Mouse (Mus musculus) erythroblast, embryonic 14.5 days (primary cell): ENCODE data around the gene Syndig1. TPM values are rescaled to one million over a fixed set of nuclear protein-coding genes. Genes with fewer than 3 reads are reported as not detected.

Experiments
- H3K27me3 ChIP-seq: 2 replicates; pipeline ENCODE4 v1.6.1; 2012; ENCODE audit warnings: inconsistent platforms; ENCODE audit not compliant: control insufficient read depth
- H3K36me3 ChIP-seq: 2 replicates; pipeline ENCODE4 v1.6.1; 2012; ENCODE audit warnings: mild to moderate bottlenecking, inconsistent platforms; ENCODE audit not compliant: control insufficient read depth
- H3K4me1 ChIP-seq: 2 replicates; pipeline ENCODE4 v1.6.1; 2012; ENCODE audit warnings: inconsistent platforms; ENCODE audit not compliant: control insufficient read depth
- H3K4me3 ChIP-seq: replicated peaks from 2 replicates; pipeline ENCODE3; 2012; ENCODE audit warnings: moderate library complexity, mild to moderate bottlenecking, inconsistent platforms
- H3K9me3 ChIP-seq: 2 replicates; pipeline ENCODE4 v1.6.1; 2012; ENCODE audit warnings: low read length, inconsistent platforms, mixed read lengths; ENCODE audit not compliant: control insufficient read depth
- GATA1 ChIP-seq: IDR thresholded peaks from 2 replicates; pipeline ENCODE4 v1.6.1; 2012; ENCODE audit warnings: low read length, inconsistent platforms, mixed read lengths
- TAL1 ChIP-seq: IDR thresholded peaks from 3 replicates; pipeline ENCODE4 v1.6.1; 2012; ENCODE audit warnings: low read length, inconsistent platforms, mixed read lengths
- polyA plus RNA-seq: library from polyadenylated mRNA; stranded (reverse); fragments of >175 nt; gene quantifications from 2 replicates; pipeline ENCODE4 v1.2.3, GENCODE M21; 2012

The Syndig1 gene
- polyA plus RNA-seq, 1 experiment = not detected

GRCm38 (mm10) chr2:149830536-149831458 lies 1.8 kb downstream of the Syndig1 start, which contains the start of gene C530025M09Rik:
C530025M09Rik (minus strand) TSS chr2:149831213.
- Histone ChIP-seq H3K9me3 (peaks cover 3% of the 10 kb centered on the region; the same call in 1 of the 2 replicates), H3K4me1 (no peaks in the 10 kb centered on the region), H3K36me3 (no peaks in the 10 kb centered on the region), H3K27me3 (peaks cover 38% of the 10 kb centered on the region), H3K4me3 (no peak within 1 kb of the TSS)
- TF ChIP-seq GATA1 (no peak), TAL1 (no peak)

GRCm38 (mm10) chr2:149831459-149832245 lies 2.6 kb downstream of the Syndig1 start:
- Histone ChIP-seq H3K4me3 (no peak overlapping the region), H3K4me1 (no peaks in the 10 kb centered on the region)
- no peak for TF ChIP-seq TAL1
- TF ChIP-seq GATA1 = no peak

GRCm38 (mm10) chr2:149832301-149832700 lies 3.3 kb downstream of the Syndig1 start:
- Histone ChIP-seq H3K4me3 (no peak overlapping the region), H3K4me1 (no peaks in the 10 kb centered on the region), H3K36me3 (no peaks in the 10 kb centered on the region), H3K9me3 (peaks cover 3% of the 10 kb centered on the region; the same call in 1 of the 2 replicates), H3K27me3 (peaks cover 38% of the 10 kb centered on the region)
- no peak for TF ChIP-seq GATA1
- no peak for TF ChIP-seq TAL1

More at GRCm38 (mm10) chr2:149831459-149832245, 2.6 kb downstream of the Syndig1 start:
- H3K36me3 ChIP-seq = no peaks in the 10 kb centered on the region
- H3K27me3 ChIP-seq = peaks cover 38% of the 10 kb centered on the region
- peaks cover 3% of the 10 kb centered on the region; the same call in 1 of the 2 replicates for H3K9me3 ChIP-seq

- no peak overlapping the region for H3K4me3 ChIP-seq
- peaks cover 7% of the 10 kb centered on the region; the same call in 1 of the 2 replicates for H3K9me3 ChIP-seq
- H3K36me3 ChIP-seq = no peaks in the 10 kb centered on the region
- no peaks in the 10 kb centered on the region for H3K4me1 ChIP-seq
- H3K27me3 ChIP-seq = peaks cover 26% of the 10 kb centered on the region
- no peak for TF ChIP-seq GATA1
- no peak for TF ChIP-seq TAL1
These were observed 6.1 kb downstream of the Syndig1 start for GRCm38 (mm10) chr2:149835091-149835490.

- TF ChIP-seq TAL1 = no peak
- no peak for TF ChIP-seq GATA1
- H3K4me3 ChIP-seq = no peak overlapping the region
- peaks cover 10% of the 10 kb centered on the region for H3K27me3 ChIP-seq
- H3K36me3 ChIP-seq = no peaks in the 10 kb centered on the region
- H3K4me1 ChIP-seq = no peaks in the 10 kb centered on the region
- peaks cover 4% of the 10 kb centered on the region; the same call in 1 of the 2 replicates for H3K9me3 ChIP-seq
These were observed 7.6 kb downstream of the Syndig1 start for GRCm38 (mm10) chr2:149836471-149837135.

- Histone ChIP-seq H3K4me3 (no peak overlapping the region), H3K36me3 (no peaks in the 10 kb centered on the region), H3K27me3 (no peaks in the 10 kb centered on the region), H3K9me3 (peaks cover 4% of the 10 kb centered on the region; the same call in 1 of the 2 replicates), H3K4me1 (no peaks in the 10 kb centered on the region)
- TF ChIP-seq GATA1 (no peak), TAL1 (no peak)
These were observed 10.7 kb downstream of the Syndig1 start for GRCm38 (mm10) chr2:149839666-149840065.

GRCm38 (mm10) chr2:149844575-149844974 lies 15.6 kb downstream of the Syndig1 start:
- no peaks in the 10 kb centered on the region for H3K36me3 ChIP-seq
- H3K27me3 ChIP-seq = no peaks in the 10 kb centered on the region
- H3K4me3 ChIP-seq = no peak overlapping the region
- no peak for TF ChIP-seq TAL1
- no peak for TF ChIP-seq GATA1
- peaks cover 4% of the 10 kb centered on the region; the same call in 1 of the 2 replicates for H3K9me3 ChIP-seq
- no peaks in the 10 kb centered on the region for H3K4me1 ChIP-seq

- no peak for TF ChIP-seq GATA1
- no peak for TF ChIP-seq TAL1
- Histone ChIP-seq H3K9me3 (no peaks in the 10 kb centered on the region; the same call in 1 of the 2 replicates), H3K4me3 (no peak overlapping the region), H3K27me3 (no peaks in the 10 kb centered on the region), H3K36me3 (no peaks in the 10 kb centered on the region), H3K4me1 (no peaks in the 10 kb centered on the region)
These were observed 19.8 kb downstream of the Syndig1 start for GRCm38 (mm10) chr2:149848778-149849177.
